8 mouse cellular contexts compared by ENCODE assay signal in genomic region chr10:81383802-81384604, GRCm38 (mm10). TPM values are rescaled to one million over a fixed set of nuclear protein-coding genes. Genes with fewer than 3 reads are reported as not detected.
A peak's percentile ranks its signal among the peaks of the same experiment; 100 is the strongest.
DNase-seq lines count a peak whose midpoint lies in the region; ATAC-seq and TF ChIP-seq lines count a peak whose summit lies in the region.

Dohh (plus strand) TSS chr10:81384428.
Gm48551 (plus strand) TSS chr10:81384466.

- peak within 1 kb of the TSS; percentile 77 for H3K27ac ChIP-seq in heart, embryonic 12.5 days (ENCODE audit: poor library complexity, severe bottlenecking)
- H3K27ac ChIP-seq in kidney, postnatal 0 days, result peak within 1 kb of the TSS; percentile 90
- peak within 1 kb of the TSS; percentile 85 for H3K27ac ChIP-seq in liver, embryonic 11.5 days (ENCODE audit: low read depth, low read length)
- H3K27ac ChIP-seq in stomach, embryonic 14.5 days (ENCODE audit: low read length), result peak within 1 kb of the TSS; percentile 79; the same call in 1 of the 2 replicates

- peak; percentile 74 for ATAC-seq in erythroid progenitor cell, adult 5-6 weeks (replicated peaks; ENCODE audit: low FRiP score, poor library complexity, severe bottlenecking)
- ATAC-seq in heart, embryonic 12.5 days (ENCODE audit: insufficient number of reproducible peaks, low FRiP score), result peak; percentile 90
- ATAC-seq in kidney, postnatal 0 days (replicated peaks; ENCODE audit: low FRiP score, low read depth), result peak; percentile 93
- ATAC-seq in liver, embryonic 11.5 days (replicated peaks; ENCODE audit: low FRiP score), result peak; percentile 86
- ATAC-seq in stomach, embryonic 14.5 days (ENCODE audit: insufficient number of reproducible peaks, insufficient read depth, low FRiP score, low read depth), result peak; percentile 92

- peaks cover 30% of the 10 kb centered on the region for H3K4me1 ChIP-seq in heart, embryonic 12.5 days (replicated peaks)
- peaks cover 12% of the 10 kb centered on the region; the same call in 1 of the 2 replicates for H3K4me1 ChIP-seq in kidney, postnatal 0 days (replicated peaks; ENCODE audit: insufficient read depth, low read length)
- peaks cover 45% of the 10 kb centered on the region for H3K4me1 ChIP-seq in liver, embryonic 11.5 days (replicated peaks; ENCODE audit: control insufficient read depth, insufficient read depth, low read length)
- peaks cover 12% of the 10 kb centered on the region for H3K4me1 ChIP-seq in stomach, embryonic 14.5 days (ENCODE audit: control insufficient read depth, insufficient read depth, low read length)

- peak within 1 kb of the TSS; percentile 78 for H3K9ac ChIP-seq in heart, embryonic 12.5 days
- H3K9ac ChIP-seq in kidney, postnatal 0 days (ENCODE audit: low read depth, low read length), result peak within 1 kb of the TSS; percentile 74
- H3K9ac ChIP-seq in liver, embryonic 11.5 days (ENCODE audit: low read depth, low read length), result peak within 1 kb of the TSS; percentile 86
- peak within 1 kb of the TSS; percentile 80 for H3K9ac ChIP-seq in stomach, embryonic 14.5 days (replicated peaks; ENCODE audit: low read depth, low read length)

- WGBS in heart, embryonic 12.5 days, result 7% methylated on average over 54 of the region's 54 CpGs
- 5% methylated on average over 50 of the region's 54 CpGs for WGBS in kidney, postnatal 0 days
- 6% methylated on average over 54 of the region's 54 CpGs for WGBS in liver, embryonic 11.5 days
- 4% methylated on average over 52 of the region's 54 CpGs for WGBS in stomach, embryonic 14.5 days

- H3K9me3 ChIP-seq in heart, embryonic 12.5 days (replicated peaks), result no peaks in the 10 kb centered on the region
- H3K9me3 ChIP-seq in kidney, postnatal 0 days (replicated peaks; ENCODE audit: low read length), result no peaks in the 10 kb centered on the region
- H3K9me3 ChIP-seq in liver, embryonic 11.5 days (ENCODE audit: control insufficient read depth, low read length), result no peaks in the 10 kb centered on the region
- H3K9me3 ChIP-seq in stomach, embryonic 14.5 days (ENCODE audit: control insufficient read depth, low read depth, low read length), result no peaks in the 10 kb centered on the region

- TF ChIP-seq CTCF in kidney, postnatal 0 days (IDR thresholded peaks at IDR 0.05; ENCODE audit: low read depth), result 0 out of 2 replicates have a peak, but pooled peaks have one; percentile 20

- peak; percentile 99 for DNase-seq in CD4-positive helper T cell, adult 2 months (ENCODE audit: low read depth, low spot score)
- peak; percentile 97 for DNase-seq in brain, embryonic 18.5 days (ENCODE audit: low read depth, low spot score)
- peak; percentile 99 for DNase-seq in kidney, postnatal 0 days (ENCODE audit: low spot score)
- peak; percentile 98 for DNase-seq in liver, embryonic 11.5 days (ENCODE audit: low spot score)
- DNase-seq in naive thymus-derived CD4-positive, alpha-beta T cell, adult 2 months (ENCODE audit: low read depth), result peak; percentile 97

- H3K4me3 ChIP-seq in heart, embryonic 12.5 days, result peak within 1 kb of the TSS; percentile 70
- H3K4me3 ChIP-seq in kidney, postnatal 0 days (replicated peaks; ENCODE audit: low read depth, low read length), result peak within 1 kb of the TSS; percentile 81
- peak within 1 kb of the TSS; percentile 78 for H3K4me3 ChIP-seq in liver, embryonic 11.5 days (ENCODE audit: low read depth, low read length)
- peak within 1 kb of the TSS; percentile 96 for H3K4me3 ChIP-seq in stomach, embryonic 14.5 days (ENCODE audit: low read depth, low read length)

- peaks cover 34% of the 10 kb centered on the region for H3K36me3 ChIP-seq in heart, embryonic 12.5 days
- H3K36me3 ChIP-seq in kidney, postnatal 0 days (ENCODE audit: insufficient read depth, low read length), result peaks cover 20% of the 10 kb centered on the region; the same call in 1 of the 2 replicates
- peaks cover 25% of the 10 kb centered on the region for H3K36me3 ChIP-seq in liver, embryonic 11.5 days (ENCODE audit: control insufficient read depth, insufficient read depth, low read length)
- H3K36me3 ChIP-seq in stomach, embryonic 14.5 days (ENCODE audit: control insufficient read depth, insufficient read depth, low read length), result peaks cover 25% of the 10 kb centered on the region

- peak within 1 kb of the TSS; percentile 86 for H3K4me2 ChIP-seq in heart, embryonic 12.5 days
- H3K4me2 ChIP-seq in kidney, postnatal 0 days (ENCODE audit: low read length), result peak within 1 kb of the TSS; percentile 85
- H3K4me2 ChIP-seq in liver, embryonic 11.5 days, result peak within 1 kb of the TSS; percentile 94
- H3K4me2 ChIP-seq in stomach, embryonic 14.5 days (replicated peaks; ENCODE audit: low read depth, low read length), result peak within 1 kb of the TSS; percentile 80

- no peaks in the 10 kb centered on the region for H3K27me3 ChIP-seq in heart, embryonic 12.5 days (replicated peaks)
- no peaks in the 10 kb centered on the region for H3K27me3 ChIP-seq in kidney, postnatal 0 days (ENCODE audit: insufficient read depth, low read length)
- H3K27me3 ChIP-seq in liver, embryonic 11.5 days (replicated peaks; ENCODE audit: control insufficient read depth, insufficient read depth, low read length), result no peaks in the 10 kb centered on the region
- no peaks in the 10 kb centered on the region for H3K27me3 ChIP-seq in stomach, embryonic 14.5 days (ENCODE audit: control insufficient read depth, insufficient read depth, low read length)

RNA-seq across cellular contexts. Expression of gene Dohh, which starts in this region (rescaled TPM):
- total RNA-seq in erythroid progenitor cell, adult 5-6 weeks (2015; ENCODE audit: low replicate concordance), result 8.8 TPM in 1 of 2 replicates, not detected in the other
- 4.0 and 17.2 TPM in 2 replicates for total RNA-seq in erythroid progenitor cell, adult 5-6 weeks (2017; ENCODE audit: low replicate concordance)
- 66.7 and 66.9 TPM in 2 replicates for polyA plus RNA-seq in heart, embryonic 12.5 days (2016; fragmentation: Nextera tagmentation; extraction: Ambion mirVana)
- 74.3 and 80.6 TPM in 2 replicates for polyA plus RNA-seq in kidney, postnatal 0 days (2015; fragmentation: Nextera tagmentation; extraction: Ambion mirVana)
- polyA plus RNA-seq in liver, embryonic 11.5 days (2014; fragmentation: Nextera tagmentation; extraction: Ambion mirVana), result 97.4 and 99.3 TPM in 2 replicates
- 44.8 and 48.5 TPM in 2 replicates for polyA plus RNA-seq in stomach, embryonic 14.5 days (2014; fragmentation: Nextera tagmentation; extraction: Ambion mirVana)

RNA-seq across cellular contexts. Expression of gene Gm48551, which starts in this region (rescaled TPM):
- total RNA-seq in erythroid progenitor cell, adult 5-6 weeks (2015; ENCODE audit: low replicate concordance), result 2.1 and 4.3 TPM in 2 replicates
- total RNA-seq in erythroid progenitor cell, adult 5-6 weeks (2017; ENCODE audit: low replicate concordance), result not detected in 2 replicates
- 1.9 and 2.2 TPM in 2 replicates for polyA plus RNA-seq in heart, embryonic 12.5 days (2016; fragmentation: Nextera tagmentation; extraction: Ambion mirVana)
- polyA plus RNA-seq in kidney, postnatal 0 days (2015; fragmentation: Nextera tagmentation; extraction: Ambion mirVana), result 1.9 and 2.1 TPM in 2 replicates
- polyA plus RNA-seq in liver, embryonic 11.5 days (2014; fragmentation: Nextera tagmentation; extraction: Ambion mirVana), result 1.3 and 1.9 TPM in 2 replicates
- 3.1 and 4.1 TPM in 2 replicates for polyA plus RNA-seq in stomach, embryonic 14.5 days (2014; fragmentation: Nextera tagmentation; extraction: Ambion mirVana)

Comparison
In these comparisons a context has a peak if more than half of its experiments do, and no peak if none do; other contexts are left out.
1. Peak in every context shown above with its lines: DNase-seq, ATAC-seq, H3K4me3 ChIP-seq and H3K27ac ChIP-seq.